Mouse (Mus musculus): Measurements from ENCODE around the gene Ptgfrn.
A peak's percentile ranks its signal among the peaks of the same experiment; 100 is the strongest.

Gene Ptgfrn

GRCm38 (mm10) chr3:101116431-101117385 is 6.6 kb upstream of the Ptgfrn start:
- no peak for DNase-seq (ENCODE audit: low spot score in 2 of 2)

GRCm38 (mm10) chr3:101112518-101112894 is 2.4 kb upstream of the Ptgfrn start:
- no peak for DNase-seq (ENCODE audit: low spot score in 2 of 2)

GRCm38 (mm10) chr3:101111848-101112517 is 1.9 kb upstream of the Ptgfrn start:
- DNase-seq (ENCODE audit: low spot score in 2 of 2): no peak

- no peak for DNase-seq (ENCODE audit: low spot score in 2 of 2)
These were observed 1.2 kb upstream of the Ptgfrn start for GRCm38 (mm10) chr3:101111321-101111720.

GRCm38 (mm10) chr3:101110838-101111103 is 693 bp upstream of the Ptgfrn start:
- no peak for DNase-seq (ENCODE audit: low spot score in 2 of 2)

GRCm38 (mm10) chr3:101109558-101110021 is 488 bp downstream of the Ptgfrn start:
- peak in 1 of 2 experiments; percentile 12 for DNase-seq (ENCODE audit: low spot score in 2 of 2)

GRCm38 (mm10) chr3:101108848-101109247 is 1.2 kb downstream of the Ptgfrn start:
- no peak for DNase-seq (ENCODE audit: low spot score in 2 of 2)

GRCm38 (mm10) chr3:101108282-101108681 is 1.8 kb downstream of the Ptgfrn start:
- DNase-seq (ENCODE audit: low spot score in 2 of 2): no peak

- no peak for DNase-seq (ENCODE audit: low spot score in 2 of 2)
These were observed 3.8 kb downstream of the Ptgfrn start for GRCm38 (mm10) chr3:101106326-101106725.

- no peak for DNase-seq (ENCODE audit: low spot score in 2 of 2)
These were observed 4.6 kb downstream of the Ptgfrn start for GRCm38 (mm10) chr3:101105486-101105885.

GRCm38 (mm10) chr3:101104883-101105282 is 5.2 kb downstream of the Ptgfrn start:
- no peak for DNase-seq (ENCODE audit: low spot score in 2 of 2)

- no peak for DNase-seq (ENCODE audit: low spot score in 2 of 2)
These were observed 6.3 kb downstream of the Ptgfrn start for GRCm38 (mm10) chr3:101103770-101104169.

- DNase-seq (ENCODE audit: low spot score in 2 of 2): no peak
These were observed 8.0 kb downstream of the Ptgfrn start for GRCm38 (mm10) chr3:101102106-101102505.

GRCm38 (mm10) chr3:101101184-101101583 is 8.9 kb downstream of the Ptgfrn start:
- no peak for DNase-seq (ENCODE audit: low spot score in 2 of 2)

GRCm38 (mm10) chr3:101099701-101100357 is 10.2 kb downstream of the Ptgfrn start:
- no peak for DNase-seq (ENCODE audit: low spot score in 2 of 2)

GRCm38 (mm10) chr3:101098073-101098472 is 12.0 kb downstream of the Ptgfrn start:
- no peak for DNase-seq (ENCODE audit: low spot score in 2 of 2)

- no peak for DNase-seq (ENCODE audit: low spot score in 2 of 2)
These were observed 12.8 kb downstream of the Ptgfrn start for GRCm38 (mm10) chr3:101097146-101097800.

- DNase-seq (ENCODE audit: low spot score in 2 of 2): no peak
These were observed 14.2 kb downstream of the Ptgfrn start for GRCm38 (mm10) chr3:101095761-101096449.

GRCm38 (mm10) chr3:101092202-101092601 is 17.9 kb downstream of the Ptgfrn start:
- no peak for DNase-seq (ENCODE audit: low spot score in 2 of 2)

GRCm38 (mm10) chr3:101086584-101087445 is 23.3 kb downstream of the Ptgfrn start:
- DNase-seq (ENCODE audit: low spot score in 2 of 2): no peak
